Mouse (Mus musculus) CD4-positive, CD25-positive, alpha-beta regulatory T cell, adult 2 months (primary cell): Measurements from ENCODE around the gene Hist1h2bn.

Experiments used
- DNase-seq: peaks from one replicate; pipeline ENCODE4 v3.0.0-alpha.2; 2012; ENCODE audit warnings: low read depth, low spot score

Hist1h2bn gene

DNA sequence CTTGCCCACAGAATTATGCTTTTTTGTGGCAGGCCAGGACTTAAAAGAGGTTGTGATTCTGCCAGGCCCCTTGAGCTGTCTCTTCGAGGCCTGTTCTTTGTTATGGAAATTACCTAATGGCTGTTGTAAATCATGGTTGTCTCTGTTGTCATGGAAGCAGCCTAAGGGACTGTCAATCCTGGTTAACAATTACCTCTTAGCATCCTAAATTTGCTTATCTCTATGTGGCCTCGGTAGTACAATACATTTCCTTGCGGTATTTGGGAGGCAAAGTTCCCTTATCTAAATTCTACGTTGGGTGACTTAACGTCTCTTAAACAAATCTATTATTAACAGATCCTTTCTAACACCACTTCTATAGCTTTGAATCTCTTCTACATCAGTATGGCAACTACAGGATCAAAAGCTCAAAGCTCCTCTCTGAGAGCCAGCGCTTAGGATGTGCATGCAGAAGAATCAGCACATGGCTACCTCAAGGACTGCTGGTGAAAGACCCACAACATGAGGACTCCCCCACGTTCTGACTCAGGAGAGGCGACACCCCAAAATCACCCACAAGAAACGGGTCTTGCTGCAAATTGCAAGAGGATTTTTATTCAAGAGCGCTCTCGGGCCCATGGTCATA lies 25.9 kb upstream of the Hist1h2bn start:
- no peak for DNase-seq

DNA sequence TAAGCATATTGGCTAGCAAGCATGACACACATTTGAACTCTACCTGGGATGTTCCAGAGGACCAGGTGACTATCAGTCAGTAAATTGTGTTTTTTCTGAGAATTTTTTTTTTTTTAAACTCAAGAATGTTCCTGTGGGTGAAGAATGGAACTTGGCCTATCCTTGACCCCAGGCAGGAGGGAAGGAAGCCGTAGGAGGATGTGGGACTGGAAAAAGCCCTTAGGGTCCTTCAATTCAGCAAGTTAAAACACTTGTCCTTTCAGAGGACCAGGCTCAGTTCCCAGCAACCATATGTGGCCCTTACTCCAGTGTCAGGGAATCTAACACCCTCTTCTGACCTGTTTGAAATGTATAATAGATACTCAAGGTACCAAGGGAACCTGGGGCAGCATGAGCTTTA lies 24.4 kb upstream of the Hist1h2bn start:
- DNase-seq: no peak

DNA sequence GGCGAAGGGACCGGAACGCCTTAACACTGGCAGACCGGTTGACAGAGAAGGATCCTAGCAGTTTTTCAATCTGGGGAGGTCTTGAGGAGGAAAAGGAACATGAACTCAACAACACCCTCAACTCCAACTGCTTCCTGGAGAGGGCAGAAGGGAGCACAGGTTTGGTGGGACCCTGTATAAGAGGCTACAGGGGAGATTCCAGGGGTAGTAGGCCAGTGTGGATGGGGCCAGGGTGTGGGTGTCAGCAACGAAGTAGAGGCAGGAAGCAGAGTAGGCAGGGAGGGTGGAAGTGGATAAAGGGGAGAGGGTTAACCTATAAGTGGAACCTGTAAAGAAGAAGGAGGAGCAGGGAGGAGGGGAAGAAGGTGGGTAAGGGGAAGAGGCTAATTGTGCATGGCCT lies 20.5 kb upstream of the Hist1h2bn start:
- peak; percentile 20 for DNase-seq

DNA sequence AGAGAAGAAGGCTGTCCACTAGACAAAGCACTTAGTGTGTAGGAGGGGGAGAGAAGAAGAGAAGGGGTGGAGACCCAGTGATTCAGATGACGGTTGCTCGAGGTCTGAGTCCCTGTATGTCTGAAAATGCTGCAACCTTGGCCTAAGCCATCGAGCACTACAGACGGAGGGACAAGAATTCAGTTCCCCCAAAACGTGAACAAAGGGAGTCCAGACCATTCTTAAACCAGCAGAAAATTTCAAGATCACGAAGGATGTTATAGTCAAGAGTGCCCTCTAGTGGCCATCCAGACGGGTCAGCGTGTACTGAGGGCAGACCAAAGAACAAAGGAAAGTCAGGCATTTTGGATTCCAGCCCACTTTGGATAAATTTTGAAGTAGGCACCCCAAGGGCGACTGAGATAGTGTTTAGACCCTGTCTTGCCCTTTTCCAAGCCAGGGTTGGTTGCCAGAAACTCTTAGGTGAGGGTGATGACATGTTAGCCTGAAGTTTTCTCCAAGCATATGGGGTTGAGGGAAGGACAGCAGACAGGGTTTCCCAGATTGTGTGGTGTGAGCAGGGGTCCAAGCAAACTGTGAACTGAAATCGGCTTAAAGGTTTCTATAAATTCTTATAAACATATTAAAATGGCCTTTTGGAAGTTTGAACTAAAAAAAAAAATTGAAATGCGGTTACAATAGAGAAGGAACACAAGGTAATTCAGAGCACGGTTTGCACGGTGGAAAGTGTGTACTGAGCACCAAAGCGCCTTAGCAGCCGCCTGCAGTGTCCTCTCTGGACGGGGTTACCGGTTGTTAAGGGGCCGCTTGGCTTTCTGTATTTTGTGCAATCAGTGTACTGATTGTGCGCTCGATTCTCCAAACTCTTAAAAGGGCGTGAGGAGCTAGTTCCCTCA lies 19.7 kb upstream of the Hist1h2bn start:
- DNase-seq: peak; percentile 86

DNA sequence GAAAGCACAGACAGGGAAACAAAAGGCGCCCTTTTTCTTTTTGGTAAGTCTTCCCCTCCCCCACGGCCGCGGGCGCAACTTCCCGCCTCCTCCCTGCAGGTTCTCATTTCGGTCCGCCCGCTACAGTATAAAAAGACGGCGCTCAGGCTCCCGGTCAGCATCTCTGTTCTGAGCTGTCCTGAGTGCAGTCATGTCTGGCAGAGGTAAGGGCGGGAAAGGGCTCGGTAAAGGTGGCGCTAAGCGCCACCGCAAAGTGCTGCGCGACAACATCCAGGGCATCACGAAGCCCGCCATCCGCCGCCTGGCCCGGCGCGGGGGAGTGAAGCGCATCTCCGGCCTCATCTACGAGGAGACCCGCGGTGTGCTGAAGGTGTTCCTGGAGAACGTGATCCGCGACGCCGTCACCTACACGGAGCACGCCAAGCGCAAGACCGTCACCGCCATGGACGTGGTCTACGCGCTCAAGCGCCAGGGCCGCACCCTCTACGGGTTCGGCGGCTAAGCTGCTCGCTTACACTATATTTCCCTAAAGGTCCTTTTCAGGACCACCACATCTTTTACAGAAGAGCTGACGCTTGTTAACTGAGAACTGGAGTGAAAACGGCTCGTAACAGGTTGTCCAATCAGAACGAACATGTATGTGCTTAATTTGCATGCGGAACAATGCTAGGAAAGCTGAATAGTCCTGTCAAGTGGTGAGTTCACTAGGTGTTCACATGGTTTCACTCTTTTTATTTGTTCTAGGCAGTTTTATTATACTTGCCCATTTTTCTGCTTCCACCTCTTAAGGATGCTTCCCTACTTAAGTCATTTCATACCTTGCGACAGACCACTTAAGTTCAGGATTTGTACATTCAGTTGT lies 18.8 kb upstream of the Hist1h2bn start, which contains the start of gene Hist1h4j:
TSS of gene Hist1h4j (plus strand) at position 159 of the 862 bp plus-strand sequence.
- DNase-seq: peak; percentile 80

DNA sequence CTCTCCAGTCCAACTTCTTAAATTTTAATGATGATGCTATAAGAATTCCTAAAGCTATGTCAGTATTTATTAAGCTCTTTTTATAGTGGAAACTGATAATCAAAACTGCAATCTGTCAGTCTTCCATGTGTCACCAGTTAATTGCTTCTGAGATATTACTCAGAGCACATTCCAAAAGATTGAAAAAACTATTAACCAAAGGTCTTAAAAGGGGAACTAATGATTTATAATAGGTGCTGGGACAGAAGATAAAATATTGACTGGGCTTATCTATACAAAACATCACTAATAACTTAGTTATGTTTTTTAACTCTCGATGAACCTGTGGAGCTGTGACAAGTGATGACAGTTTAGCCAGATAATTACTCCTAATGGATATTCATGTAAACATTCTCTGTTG lies 8.9 kb upstream of the Hist1h2bn start:
- DNase-seq: no peak

DNA sequence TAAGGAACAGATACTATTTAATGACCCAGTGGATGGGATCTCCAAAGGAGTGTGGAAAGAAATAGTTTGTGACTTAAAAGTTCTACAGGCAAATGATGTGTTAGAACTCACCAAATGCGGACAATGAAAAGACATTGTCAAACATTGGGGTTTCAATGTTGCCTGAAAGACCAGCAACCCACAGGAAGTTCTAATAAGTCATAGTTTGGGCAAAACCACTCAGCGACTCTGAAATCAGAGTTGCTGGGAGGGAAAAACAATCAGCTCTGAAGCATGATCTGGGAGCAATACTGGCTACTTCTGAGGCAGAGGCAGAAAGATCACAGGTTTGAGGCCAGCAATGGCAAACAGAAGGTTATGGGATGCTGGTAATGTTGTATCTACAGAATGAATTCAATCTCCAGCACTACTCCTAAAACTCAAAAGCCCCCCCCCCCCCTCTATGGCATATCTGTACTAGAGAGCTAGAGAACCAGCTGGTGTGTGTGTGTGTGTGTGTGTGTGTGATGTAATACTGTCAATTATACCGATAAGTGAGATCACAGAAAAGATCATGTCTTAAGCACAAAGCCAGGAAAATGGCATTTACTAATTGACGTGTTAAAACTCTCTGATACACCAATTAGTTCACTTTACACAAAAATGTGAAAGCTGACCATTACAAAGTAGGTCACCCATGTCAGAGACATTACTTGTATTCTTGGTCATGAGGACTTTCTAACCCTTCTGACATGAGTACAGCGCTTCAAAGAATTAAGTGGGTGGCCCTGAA lies 4.3 kb upstream of the Hist1h2bn start:
- peak; percentile 44 for DNase-seq

DNA sequence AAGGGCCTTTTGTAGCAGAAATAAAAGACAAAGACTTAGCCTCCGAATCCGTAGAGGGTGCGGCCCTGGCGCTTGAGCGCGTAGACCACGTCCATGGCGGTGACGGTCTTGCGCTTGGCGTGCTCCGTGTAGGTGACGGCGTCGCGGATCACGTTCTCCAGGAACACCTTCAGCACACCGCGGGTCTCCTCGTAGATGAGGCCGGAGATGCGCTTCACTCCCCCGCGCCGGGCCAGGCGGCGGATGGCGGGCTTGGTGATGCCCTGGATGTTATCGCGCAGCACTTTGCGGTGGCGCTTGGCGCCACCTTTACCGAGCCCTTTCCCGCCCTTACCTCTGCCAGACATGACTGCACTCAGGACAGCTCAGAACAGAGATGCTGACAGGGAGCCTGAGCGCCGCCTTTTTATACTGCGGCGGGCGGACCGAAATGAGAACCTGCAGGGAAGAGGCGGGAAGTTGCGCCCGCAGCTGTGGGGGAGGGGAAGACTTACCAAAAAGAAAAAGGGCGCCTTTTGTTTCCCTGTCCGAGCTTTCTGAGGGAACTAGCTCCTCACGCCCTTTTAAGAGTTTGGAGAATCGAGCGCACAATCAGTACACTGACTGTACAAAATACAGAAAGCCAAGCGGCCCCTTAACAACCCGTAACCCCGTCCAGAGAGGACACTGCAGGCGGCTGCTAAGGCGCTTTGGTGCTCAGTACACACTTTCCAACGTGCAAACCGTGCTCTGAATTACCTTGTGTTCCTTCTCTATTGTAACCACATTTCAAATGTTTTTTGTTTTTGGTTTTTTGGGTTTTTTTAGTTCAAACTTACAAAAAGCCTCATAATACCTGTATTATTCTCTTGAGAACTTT lies 3.5 kb upstream of the Hist1h2bn start, which contains the start of gene Hist1h4k:
TSS of gene Hist1h4k (minus strand) at position 347 of the 859 bp plus-strand sequence.
- peak; percentile 88 for DNase-seq

DNA sequence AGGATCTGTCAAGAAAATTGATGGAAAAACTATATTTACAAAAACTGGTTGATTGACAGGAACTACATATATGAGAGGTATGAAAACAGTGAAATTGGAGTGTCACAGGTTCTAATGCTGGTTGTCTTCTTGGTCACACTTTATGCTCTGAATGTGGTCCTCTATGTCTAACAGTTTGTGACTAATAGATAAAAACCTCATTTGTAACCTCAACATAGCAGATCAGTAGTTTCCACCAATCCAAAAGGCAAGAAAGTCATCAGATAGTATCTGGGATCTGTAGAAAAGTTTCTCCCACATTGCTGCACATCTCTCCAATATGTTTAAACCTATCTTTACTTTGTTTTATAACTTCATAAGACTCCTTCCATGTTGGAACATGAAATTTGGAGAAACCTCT lies 2.5 kb upstream of the Hist1h2bn start:
- no peak for DNase-seq

DNA sequence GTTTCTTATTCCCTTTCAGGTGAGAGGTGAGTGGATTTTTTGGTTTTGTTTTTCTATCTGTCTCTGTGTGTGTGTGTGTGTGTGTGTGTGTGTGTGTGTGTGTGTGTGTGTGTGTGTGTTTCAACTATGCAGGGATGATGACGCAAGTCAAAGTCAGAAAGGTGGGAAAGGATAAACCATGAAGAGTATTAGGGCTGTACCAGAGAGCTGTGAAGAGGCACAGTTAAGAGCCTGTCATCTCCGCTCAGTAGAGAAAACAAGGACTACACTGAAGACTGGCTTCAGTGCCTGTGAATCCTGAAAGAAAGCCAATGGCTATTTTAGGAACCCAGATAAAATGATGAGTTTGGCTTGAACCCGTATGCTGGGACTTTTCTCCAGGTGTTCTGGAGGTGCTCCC lies 2.1 kb upstream of the Hist1h2bn start:
- DNase-seq: no peak

DNA sequence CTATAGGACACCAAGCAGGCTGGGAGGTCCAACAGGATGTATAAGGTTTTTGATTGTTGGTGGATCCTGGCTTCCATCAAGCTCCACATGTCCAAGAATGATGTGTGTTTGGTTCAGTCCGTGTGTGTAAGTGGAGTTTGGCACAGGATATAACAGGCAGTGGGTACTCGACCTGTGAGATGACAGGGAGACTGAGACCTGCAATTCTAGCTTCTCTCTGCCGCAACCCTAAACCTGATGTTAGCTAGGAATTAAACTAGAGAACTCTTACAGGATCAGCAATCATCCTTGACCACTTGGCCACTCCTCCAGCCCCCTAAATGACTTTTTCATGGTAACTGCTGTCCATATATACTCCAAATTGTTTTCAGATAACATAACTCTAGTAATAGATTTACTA lies 1.6 kb upstream of the Hist1h2bn start:
- DNase-seq: no peak

DNA sequence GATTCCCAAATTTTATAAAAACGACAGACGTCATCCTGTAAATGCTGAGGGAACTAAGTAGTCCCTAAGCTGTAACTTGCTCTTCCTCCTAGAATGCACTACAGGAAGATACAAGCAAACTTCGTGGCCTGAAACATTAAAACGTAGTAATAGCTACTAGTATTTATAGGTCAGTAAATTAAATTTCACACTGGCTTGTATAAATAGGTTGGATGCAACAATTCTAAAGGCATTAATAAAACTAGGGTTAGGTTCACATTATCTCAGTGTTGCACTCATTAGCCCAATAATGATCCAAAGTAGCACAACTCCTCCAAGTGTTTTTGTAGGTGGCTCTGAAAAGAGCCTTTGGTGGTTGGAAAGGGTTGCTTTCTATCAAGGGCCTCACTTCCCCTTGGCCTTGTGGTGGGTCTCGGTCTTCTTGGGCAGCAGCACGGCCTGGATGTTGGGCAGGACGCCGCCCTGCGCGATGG lies 836 bp upstream of the Hist1h2bn start:
- no peak for DNase-seq

DNA sequence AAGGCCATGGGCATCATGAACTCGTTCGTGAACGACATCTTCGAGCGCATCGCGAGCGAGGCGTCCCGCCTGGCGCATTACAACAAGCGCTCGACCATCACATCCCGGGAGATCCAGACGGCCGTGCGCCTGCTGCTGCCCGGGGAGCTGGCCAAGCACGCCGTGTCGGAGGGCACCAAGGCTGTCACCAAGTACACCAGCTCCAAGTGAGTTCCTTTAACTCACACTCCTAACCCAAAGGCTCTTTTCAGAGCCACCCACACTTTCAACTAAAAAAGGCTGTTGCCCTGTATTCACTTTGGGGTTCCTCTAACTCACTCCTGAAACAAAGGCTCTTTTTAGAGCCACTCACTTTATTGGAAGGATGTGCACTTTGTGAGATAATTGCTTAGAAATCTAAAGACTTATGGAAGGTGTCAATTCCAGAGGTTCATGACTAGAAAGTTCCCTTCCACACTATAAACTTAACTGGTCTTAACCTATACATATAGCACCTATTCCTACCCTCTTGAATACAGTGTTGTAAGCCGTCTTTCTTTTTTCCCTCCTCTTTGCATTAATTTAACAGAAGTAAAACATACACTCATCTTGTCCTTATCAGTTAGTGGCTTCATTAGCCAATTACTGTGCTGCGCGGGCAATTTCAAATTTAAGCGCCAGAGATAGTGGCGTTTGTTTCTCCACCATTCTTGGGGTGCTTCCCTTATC lies 525 bp downstream of the Hist1h2bn start:
- DNase-seq: peak; percentile 64

DNA sequence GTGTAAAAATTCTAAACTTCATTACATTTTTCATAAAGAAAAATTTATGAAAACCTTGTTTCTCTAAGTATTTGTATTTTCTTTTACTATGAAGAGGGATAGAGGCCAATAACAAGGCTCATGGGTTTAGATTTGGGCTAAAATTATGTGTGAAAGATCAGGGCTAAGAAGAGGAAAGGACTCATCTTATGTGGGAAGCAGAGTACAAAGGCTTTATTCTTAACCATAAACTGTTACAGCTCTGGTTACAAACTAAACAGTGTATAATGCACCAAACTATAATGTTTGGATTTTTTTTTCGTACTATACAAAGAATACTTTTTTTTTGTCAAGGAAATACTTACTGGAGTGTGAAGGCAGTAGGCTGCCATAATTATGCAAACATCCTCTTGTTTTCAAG lies 1.8 kb downstream of the Hist1h2bn start:
- no peak for DNase-seq

DNA sequence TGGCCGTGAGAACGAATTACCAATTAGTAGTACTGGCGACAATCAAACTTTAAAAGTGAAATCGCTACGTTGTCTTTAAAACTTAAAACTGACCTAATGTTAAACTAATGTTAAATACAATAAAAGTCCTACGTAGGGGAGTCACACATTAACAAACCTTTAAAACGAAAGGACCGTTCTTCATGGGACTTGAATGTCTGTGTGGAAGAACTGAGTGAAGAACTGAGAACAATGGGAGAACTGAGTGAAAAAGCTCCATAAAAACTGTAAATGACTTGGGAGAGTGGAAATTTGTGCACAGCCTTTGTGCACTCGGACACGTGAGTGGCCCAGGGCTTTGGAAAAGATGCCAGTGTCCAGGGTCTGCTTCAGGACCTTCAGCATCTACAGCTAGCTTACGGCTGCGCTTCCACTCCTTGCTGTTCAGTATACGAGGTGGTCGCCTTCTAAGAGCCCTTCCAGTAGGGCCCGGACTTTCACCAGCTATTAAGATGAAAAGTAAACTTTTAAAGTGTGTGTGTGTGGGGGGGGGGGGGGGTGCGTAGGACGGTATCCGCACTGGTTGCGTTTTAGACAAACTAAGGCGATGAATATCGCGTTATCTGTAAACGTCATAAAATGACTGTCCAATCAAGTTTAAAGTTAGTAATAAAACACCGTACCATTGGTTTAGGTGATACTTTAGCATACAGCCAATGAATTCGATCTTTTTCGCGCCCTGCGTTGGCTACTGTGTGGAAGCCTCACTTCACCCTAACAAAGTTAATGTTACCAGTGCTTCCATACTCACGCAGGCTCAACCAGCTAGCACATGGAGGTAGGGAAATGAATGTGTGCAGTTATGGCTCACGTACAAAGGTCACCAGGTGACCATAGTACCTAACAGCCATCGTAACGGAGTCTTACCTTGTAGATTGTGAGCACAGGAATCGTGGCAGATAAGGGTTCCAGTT lies 25.2 kb downstream of the Hist1h2bn start:
- peak; percentile 92 for DNase-seq

DNA sequence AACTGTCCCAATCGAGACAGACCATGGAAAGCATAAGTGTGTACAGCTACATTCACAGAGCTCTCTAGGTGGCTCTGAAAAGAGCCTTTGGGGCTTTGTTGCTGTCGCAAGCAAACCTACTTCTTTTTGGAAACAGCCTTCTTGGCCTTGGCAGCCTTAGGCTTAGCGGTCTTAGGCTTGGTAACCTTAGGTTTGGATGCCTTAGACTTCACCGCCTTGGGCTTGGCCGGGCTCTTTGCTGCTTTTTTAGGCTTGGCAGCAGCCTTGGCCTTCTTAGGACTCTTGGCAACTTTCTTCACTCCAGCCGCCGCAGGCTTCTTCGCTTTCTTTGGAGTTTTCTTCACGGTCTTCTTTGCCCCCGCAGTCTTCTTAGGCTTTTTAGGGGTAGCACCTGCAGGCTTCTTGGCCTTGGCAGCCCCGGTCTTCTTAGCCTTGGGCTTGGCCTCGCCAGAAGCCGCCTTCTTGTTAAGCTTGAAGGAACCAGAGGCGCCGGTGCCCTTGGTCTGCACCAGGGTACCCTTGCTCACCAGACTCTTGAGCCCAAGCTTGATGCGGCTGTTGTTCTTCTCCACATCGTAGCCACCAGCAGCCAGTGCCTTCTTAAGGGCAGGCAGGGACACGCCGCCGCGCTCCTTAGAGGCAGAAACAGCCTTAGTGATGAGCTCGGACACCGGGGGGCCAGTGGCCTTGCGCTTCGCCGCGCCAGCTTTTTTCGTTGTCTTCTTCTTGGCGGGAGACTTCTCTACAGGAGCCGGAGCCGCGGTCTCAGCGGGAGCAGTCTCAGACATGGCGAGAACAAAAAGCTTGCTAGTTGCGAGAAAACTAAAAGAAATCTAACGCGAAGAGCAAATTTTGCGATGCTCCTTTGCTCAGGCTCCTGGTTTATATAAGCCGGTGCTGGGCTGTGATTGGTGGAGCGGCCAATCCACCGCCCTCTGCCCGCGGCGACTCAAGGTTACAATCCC lies 26.1 kb downstream of the Hist1h2bn start, which contains the start of gene Hist1h1b:
TSS of gene Hist1h1b (minus strand) at position 859 of the 965 bp plus-strand sequence.
- DNase-seq: peak; percentile 62

DNA sequence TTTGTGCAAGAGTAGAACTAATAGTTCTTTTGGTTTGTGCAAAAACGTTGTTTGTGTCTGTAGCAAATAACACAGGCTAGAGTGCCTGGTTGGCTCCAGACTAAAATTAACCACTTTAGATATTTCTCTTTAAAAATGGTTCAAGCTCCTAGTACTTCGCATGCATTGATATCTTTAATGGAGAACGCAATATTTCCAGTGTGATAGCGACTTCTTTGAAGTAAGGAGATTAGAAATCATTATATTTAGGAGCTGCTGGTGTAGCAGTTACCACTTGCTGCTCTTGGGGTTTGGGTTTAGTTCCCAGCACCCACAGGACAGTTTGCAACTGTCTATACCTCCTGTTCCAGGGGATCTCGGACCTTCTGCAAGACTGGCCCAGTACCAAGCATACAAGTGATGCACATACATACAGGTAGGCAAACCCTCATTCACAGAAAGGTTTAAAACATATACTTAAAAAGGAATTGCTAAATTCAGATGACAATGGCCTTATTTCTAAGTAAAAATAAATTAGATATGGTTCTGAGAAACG lies 27.2 kb downstream of the Hist1h2bn start:
- no peak for DNase-seq
